Mouse (Mus musculus) right cerebral cortex, adult 18-20 months (tissue): ENCODE measurements around the gene Krtap5-3.
"Not testable (repeated sequence)": the region's sequence is repeated elsewhere in the genome, so short reads cannot be mapped to it uniquely, and the experiment has no call there.

Experiments used
- DNase-seq: peaks from one replicate; pipeline ENCODE4 v3.0.0; 2022; ENCODE audit warnings: mixed read lengths

Krtap5-3 gene

GRCm38 (mm10) chr7:142201064-142201463 is at the start of gene Krtap5-3:
Gene Krtap5-3 (plus strand): TSS chr7:142201364.
- no peak for DNase-seq

DNA sequence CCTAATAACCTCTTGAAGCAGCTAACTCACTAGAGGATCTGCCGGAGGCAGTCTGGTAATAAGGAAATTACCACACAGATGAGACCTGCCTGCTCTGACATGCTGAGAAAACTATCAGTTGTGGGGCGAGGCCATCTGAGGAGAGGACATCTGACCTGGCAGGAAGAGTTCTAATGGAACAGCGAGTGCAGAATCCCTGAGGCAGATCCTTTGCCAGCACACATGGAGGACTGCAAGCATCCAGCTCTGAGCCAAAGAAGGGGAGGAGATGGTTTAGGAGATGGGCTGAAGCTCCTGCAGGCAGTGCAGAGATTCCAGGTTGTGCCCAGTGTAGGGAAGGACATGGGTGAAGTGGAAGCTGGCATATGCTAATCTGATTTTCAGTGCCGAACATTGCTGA is 49.0 kb upstream of the Krtap5-3 start:
- DNase-seq = no peak

GRCm38 (mm10) chr7:142155308-142155707 is 45.9 kb upstream of the Krtap5-3 start:
- DNase-seq = no peak

DNA sequence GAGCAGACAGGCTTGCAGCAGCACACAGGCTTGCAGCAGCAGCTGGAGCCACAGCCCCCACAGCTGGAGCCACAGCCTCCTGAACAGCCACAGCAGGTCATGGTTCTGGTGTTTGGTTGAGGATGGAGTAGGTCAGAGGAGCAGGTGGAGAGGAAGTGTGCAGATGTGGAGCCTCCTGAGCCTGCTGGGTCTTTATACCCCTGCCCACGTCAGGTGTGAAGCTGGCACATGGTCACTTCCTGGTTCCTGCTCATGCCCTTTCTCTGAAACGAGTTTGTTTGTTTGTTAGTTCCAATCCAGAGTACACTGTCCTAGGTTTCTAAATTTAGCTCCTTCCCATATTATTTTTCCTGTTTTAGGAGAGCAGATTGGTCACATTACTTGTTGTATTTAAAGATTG is 44.2 kb upstream of the Krtap5-3 start, which contains the start of gene Gm29735:
Gene Gm29735 (minus strand): TSS at position 101 of the 400 bp plus-strand sequence.
- DNase-seq = not testable (repeated sequence)

DNA sequence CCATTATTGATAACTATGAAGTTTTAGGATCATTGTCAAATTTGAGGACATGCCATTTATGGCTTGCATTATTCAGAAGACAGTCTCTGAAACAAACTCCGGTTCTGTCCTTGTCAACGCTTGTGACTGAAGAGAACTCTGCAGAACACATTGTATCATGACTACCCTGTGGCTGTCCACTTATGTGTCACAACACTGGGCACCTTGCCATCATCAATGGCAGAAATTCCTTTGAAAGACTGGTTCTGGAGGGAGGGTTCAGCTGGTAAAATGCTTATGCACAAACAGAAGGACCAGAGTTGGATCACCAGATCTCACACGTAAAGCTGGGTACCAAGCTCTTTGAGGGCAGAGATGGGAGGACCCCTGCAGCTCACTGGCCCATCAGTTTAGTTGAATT is 41.8 kb upstream of the Krtap5-3 start:
- no peak for DNase-seq

DNA sequence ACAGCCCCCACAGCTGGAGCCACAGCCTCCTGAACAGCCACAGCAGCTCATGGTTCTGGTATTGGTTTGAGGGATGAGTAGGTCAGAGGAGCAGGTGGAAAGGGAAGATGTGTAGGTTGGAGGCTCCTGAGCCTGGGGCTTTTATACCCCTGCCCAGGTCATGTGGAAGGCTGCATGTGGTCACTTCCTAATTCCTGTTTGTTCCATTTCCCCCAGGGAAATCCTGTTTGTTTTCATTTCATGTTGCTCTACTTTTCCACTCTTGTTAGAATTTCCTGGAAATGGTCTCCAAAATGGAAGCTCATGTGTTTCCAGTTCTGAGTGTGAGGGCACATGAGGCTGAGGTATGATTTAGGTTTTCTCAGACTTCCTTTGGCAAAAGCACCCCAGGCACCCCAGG is 35.5 kb upstream of the Krtap5-3 start, which contains the start of gene Gm4553:
Gene Gm4553 (minus strand): TSS at position 101 of the 400 bp plus-strand sequence.
- not testable (repeated sequence) for DNase-seq

- no peak for DNase-seq
Observed at GRCm38 (mm10) chr7:142169836-142170235, 31.3 kb upstream of the Krtap5-3 start.

DNA sequence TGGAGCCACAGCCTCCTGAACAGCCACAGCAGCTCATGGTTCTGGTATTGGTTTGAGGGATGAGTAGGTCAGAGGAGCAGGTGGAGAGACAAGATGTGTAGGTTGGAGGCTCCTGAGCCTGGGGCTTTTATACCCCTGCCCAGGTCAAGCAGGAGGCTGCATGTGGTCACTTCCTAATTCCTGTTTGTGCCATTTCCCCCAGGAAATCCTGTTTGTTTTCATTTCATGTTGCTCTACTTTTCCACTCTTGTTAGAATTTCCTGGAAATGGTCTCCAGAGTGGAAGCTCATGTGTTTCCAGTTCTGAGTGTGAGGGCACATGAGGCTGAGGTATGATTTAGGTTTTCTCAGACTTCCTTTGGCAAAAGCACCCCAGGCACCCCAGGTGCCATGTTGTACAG is 25.3 kb upstream of the Krtap5-3 start, which contains the start of gene Krtap5-2:
Gene Krtap5-2 (minus strand): TSS at position 101 of the 400 bp plus-strand sequence.
- DNase-seq = not testable (repeated sequence)

GRCm38 (mm10) chr7:142178685-142179084 is 22.5 kb upstream of the Krtap5-3 start:
- peak; percentile 6 for DNase-seq

DNA sequence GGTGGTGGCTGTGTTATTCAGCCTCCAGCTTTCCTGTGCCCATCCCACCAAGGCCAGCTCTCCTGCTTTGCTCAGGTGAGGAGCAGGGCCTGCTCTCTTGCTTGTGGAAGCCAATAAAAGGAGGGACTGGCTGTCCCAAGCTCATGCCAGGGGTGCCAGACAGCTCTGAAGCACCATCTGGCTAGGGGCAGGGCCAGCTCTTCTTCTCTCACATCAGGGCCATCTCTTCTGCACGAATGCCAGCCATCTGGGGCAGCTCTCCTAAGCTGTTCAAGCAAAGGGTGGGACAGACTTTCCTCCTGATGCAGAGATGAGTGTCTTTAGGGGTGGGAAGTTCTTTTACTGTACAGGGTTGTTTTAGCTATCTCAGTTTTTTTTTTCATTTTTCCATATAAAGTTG is 20.1 kb upstream of the Krtap5-3 start:
- DNase-seq = no peak

GRCm38 (mm10) chr7:142188156-142188555 is 13.0 kb upstream of the Krtap5-3 start:
- no peak for DNase-seq

GRCm38 (mm10) chr7:142190289-142190688 is 10.9 kb upstream of the Krtap5-3 start, which contains the start of gene Gm10153:
Gene Gm10153 (minus strand): TSS chr7:142190389.
- no peak for DNase-seq

GRCm38 (mm10) chr7:142198748-142199147 is 2.4 kb upstream of the Krtap5-3 start:
- no peak for DNase-seq

- no peak for DNase-seq
Observed at GRCm38 (mm10) chr7:142205488-142205887, 4.3 kb downstream of the Krtap5-3 start.

GRCm38 (mm10) chr7:142206891-142207290 is 5.7 kb downstream of the Krtap5-3 start:
- not testable (repeated sequence) for DNase-seq

DNA sequence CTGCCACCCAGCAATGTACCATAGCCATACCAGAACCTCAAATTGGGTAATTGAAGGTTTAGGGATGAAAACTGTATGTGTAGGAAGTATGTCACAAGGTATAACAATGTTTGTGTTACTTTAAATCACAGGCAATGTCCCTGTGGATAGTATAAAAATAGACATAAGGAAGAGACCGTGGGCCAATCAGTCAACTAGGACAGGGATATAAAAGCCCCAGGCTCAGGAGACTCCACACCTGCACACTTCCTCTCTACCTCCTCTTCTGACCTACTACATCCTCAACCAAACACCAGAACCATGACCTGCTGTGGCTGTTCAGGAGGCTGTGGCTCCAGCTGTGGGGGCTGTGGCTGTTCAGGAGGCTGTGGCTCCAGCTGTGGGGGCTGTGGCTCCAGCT is 10.4 kb downstream of the Krtap5-3 start, which contains the start of gene Gm7579:
Gene Gm7579 (plus strand): TSS at position 301 of the 400 bp plus-strand sequence.
- no peak for DNase-seq

DNA sequence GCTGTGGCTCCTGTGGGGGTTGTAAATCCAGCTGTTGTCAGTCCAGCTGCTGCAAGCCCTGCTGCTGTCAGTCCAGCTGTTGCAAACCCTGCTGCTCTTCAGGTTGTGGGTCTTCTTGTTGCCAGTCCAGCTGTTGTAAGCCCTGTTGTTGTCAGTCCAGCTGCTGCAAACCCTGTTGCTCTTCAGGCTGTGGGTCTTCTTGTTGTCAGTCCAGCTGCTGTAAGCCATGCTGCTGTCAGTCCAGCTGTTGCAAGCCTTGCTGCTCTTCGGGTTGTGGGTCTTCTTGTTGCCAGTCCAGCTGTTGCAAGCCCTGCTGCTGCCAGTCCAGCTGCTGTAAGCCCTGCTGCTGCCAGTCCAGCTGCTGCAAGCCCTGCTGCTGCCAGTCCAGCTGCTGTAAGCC is 11.0 kb downstream of the Krtap5-3 start:
- DNase-seq = not testable (repeated sequence)

- no peak for DNase-seq
Observed at GRCm38 (mm10) chr7:142224518-142224917, 23.4 kb downstream of the Krtap5-3 start.

DNA sequence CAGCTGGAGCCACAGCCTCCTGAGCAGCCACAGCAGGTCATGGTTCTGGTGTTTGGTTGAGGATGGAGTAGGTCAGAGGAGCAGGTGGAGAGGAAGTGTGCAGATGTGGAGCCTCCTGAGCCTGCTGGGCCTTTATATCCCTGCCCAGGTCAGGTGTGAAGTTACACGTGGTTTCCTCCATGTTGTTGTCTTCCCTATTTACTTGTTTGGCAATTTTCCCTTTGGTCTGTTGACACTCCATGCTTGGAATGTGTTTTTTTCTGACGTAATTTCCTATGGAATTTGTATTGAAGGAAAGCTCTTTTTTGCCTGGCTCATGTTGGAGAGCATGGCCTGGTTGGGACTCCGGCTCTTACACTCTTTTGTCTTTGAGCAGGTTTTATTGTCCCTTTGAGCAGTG is 28.7 kb downstream of the Krtap5-3 start, which contains the start of gene Krtap5-5:
Gene Krtap5-5 (minus strand): TSS at position 101 of the 400 bp plus-strand sequence.
- DNase-seq = not testable (repeated sequence)

DNA sequence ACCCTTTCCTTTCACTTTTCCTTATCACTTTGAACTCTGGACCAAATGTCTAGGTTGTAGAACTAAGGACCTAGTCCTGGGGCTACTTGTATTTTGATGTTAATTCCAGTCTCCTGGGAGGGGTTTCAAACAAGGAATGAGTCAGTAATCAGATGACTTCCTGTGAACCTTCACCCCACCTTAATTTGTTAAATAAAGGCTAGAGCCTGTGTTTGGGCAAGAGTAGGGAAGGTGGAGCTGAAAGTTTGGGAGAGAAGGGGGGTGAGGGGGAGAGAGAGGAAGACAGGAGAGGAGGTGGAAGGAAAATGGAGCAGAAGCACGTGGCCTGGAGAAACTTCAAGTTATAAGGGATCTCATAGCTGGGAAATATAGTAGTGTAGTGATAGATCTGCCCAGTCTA is 30.4 kb downstream of the Krtap5-3 start:
- no peak for DNase-seq

GRCm38 (mm10) chr7:142240978-142241377 is 39.8 kb downstream of the Krtap5-3 start, which contains the start of gene Gm40460:
Gene Gm40460 (minus strand): TSS chr7:142241078.
- no peak for DNase-seq

DNA sequence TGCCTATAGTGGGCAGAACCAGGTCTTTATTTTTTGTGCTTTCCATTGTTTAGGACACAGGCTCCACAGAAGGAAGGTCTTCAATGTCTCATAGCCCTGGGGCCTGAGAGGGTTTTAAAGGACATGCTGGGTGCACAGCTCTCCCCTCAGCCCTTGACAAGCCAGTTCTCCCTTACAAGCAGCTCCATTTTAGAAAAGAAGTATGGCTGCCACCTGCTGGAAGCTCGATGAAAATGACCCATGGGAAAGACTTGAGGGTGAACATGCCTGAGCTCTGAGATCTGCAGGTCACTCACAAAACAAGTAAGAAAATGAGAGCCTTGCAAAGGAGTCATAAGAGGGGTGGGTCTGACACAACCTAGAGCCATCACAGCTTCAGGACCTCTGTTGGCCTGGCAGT is 48.7 kb downstream of the Krtap5-3 start:
- DNase-seq = peak; percentile 31
